Mouse (Mus musculus) thymus, postnatal 36 days (tissue): ENCODE results near the gene Ankrd11.

Experiments
- DNase-seq, 2 experiments: peaks; one replicate each; pipeline ENCODE4 v3.0.0; 2022; ENCODE audit warnings: mixed read lengths in 2 of 2

Ankrd11 gene

DNA sequence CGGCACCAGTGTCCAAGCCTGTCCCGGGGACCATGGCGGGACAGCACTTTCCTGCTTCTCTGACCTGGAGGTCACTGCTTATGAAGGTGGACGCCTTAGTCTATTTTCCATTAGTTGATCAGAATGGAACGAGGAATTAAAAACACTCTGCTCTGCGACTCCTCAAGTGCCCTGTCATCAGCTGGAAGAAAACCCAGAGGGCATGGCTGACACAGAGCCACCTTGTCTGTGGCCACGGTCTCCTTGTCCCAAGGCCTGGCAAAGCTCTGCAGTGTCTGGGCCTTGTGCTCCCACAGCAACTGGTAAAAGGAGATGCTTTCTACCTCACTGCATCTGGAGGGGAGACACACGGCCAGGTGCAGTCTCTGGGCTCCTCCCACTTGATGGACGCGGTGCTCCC is 158.4 kb downstream of the Ankrd11 start:
- DNase-seq, result no peak

DNA sequence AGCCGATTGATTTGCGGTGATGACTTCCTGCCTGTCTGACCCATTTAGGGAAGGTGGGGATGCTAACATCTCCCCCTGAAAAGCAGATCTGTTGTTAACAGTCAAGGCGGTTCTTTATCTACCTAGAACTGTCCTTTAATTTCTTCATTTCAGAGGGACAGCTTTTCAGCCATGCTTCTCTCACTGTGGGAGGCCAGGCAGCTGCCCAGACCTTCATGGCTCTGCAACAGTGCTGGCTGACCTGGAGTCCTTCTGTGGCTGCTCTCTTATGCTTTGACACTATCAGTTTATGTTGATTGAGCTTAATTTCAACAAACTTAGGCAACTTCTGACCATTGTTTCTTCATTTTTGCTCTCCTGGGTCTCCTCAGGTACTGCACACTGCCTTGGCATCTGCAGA is 161.8 kb downstream of the Ankrd11 start:
- DNase-seq, result no peak

DNA sequence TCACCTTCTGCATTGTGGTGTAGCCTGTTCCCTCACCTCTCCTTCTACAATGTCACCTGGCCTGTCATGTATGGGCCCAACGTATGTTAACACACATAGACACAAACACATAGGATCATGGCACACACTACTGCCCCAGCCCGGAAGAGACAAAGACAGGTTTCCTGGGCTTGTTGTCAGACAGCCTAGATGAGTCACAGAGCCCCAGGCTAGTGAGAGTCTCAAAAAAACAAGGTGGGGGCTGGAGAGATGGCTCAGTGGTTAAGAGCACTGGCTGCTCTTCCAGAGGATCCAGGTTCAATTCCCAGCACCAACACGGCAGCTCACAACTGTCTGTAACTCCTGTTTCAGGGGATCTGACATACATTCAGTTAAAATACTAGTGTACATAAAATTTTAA is 163.8 kb downstream of the Ankrd11 start:
- no peak for DNase-seq

- no peak for DNase-seq
These were observed 166.9 kb downstream of the Ankrd11 start for GRCm38 (mm10) chr8:122875186-122875585.

GRCm38 (mm10) chr8:122873171-122873570 is 168.9 kb downstream of the Ankrd11 start:
- DNase-seq, result peak in 1 of 2 experiments; percentile 49

- no peak for DNase-seq
These were observed 170.4 kb downstream of the Ankrd11 start for GRCm38 (mm10) chr8:122871663-122872062.

- DNase-seq, result peak; percentile 83 to 87
These were observed 171.7 kb downstream of the Ankrd11 start for GRCm38 (mm10) chr8:122870377-122870863.

DNA sequence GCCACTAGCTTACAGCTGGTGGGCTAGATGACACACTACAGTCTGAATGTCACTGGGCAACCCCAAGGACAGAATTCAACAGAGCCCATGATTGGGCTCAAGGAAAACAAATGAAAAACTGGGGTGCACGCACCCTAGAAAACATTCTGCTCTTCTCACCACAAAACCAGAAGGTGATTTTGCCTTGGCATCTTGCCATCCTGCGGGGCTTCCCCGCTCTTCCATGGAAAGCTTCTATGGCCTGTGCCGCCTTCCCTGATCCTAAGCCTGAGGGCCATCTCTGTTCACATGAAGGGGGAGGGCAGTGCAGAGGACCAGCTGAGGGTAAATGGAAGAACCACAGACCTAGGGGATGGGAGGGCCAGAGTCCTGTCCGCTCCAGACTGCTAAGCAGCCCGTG is 174.1 kb downstream of the Ankrd11 start:
- DNase-seq, result no peak

- DNase-seq, result no peak
These were observed 175.8 kb downstream of the Ankrd11 start for GRCm38 (mm10) chr8:122866231-122866630.

DNA sequence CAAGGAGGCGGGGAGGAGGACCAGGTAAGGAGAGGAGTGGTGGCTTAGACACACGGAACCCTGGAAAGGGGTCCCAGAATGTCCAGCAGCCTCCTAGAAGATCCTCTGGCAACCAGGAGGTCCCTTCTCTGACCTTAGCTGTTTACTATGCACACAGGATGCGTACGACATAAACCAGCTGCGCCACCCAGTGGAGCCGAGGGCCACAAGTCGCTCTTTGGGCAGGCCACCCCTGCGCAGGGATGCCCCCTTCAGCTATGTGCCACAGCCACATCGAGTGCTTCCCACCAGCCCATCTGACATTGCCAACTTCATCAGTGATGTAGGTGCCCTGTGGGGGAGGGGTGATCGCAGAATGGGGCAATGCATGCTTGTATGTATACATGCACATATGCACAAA is 176.6 kb downstream of the Ankrd11 start:
- peak; percentile 48 to 56 for DNase-seq

DNA sequence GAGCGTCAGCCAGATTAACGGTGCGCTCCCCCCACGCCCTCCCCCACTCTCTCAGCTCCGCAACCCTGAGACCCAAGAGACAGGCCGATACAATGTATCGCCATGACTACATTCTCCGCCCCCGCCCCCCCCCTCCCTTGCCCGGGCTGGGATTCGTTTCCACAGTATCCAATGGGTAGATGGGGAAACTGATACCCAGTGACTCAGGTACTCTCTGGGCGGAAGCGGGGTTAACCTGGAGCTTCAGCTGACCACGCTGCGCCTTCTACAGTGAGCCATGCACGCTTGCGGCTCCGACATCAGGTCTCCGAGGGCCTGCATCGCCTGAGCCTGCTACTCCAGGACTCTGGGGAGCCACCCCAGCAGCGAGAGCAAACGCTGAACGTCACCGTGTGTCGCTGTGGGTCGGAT is 177.4 kb downstream of the Ankrd11 start:
- DNase-seq, result no peak

DNA sequence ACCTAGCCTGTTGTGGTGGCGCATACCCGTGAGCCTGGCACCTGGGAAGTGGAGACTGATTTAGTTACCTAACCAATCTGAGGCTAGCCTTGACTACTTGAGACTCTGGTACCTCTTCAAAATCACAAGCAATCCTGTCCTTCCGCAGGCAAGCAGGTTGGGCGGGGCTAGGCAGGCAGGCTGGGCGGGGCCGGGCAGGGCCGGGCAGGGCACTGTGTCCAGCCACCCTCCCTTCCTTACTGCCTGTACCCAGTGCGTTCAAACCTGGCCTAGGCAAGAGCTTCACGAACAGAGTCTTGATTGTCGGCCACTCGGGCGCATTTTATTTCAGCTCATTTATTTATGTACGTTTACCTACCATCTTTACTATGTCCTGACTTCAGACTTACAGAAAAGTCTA is 182.2 kb downstream of the Ankrd11 start:
- no peak for DNase-seq

DNA sequence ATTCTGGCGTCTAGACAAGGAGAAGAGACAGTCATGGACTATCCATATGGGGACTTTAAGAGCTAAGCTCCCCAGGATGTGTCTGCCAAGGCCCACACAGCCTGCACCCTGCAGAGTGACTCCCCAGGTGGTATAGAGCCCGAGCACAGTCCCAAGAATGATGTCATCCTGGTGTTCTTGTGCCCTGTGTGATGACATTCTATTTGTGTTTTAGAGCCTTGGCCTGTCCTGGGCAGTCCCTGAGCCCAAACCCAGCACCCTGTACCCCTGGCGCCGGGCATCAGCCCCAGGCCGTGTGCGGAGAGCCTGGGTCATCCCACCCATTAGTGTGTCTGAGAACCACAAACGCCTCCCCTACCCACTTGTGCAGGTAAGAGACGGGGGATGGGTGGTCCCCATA is 185.8 kb downstream of the Ankrd11 start:
- DNase-seq, result no peak

DNA sequence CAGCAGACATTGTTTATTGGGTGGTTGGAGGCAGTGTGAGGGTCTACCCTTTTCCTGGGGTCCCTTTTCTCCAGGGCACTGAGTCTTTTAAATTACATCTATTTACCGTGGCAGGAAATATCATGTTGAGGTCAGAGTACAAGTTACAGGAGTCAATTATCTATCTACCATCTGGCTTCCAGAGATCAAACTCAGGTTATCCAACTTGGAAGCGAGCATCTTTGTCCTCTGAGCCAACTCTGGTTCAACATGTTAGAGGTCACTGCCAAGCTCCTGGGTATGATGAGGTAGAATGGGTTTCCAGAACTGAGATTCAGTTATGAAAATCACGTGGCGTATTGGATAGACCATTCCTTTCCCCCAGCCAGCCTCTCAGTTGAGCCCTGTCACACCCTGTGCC is 187.0 kb downstream of the Ankrd11 start:
- DNase-seq, result no peak

- no peak for DNase-seq
These were observed 187.7 kb downstream of the Ankrd11 start for GRCm38 (mm10) chr8:122854388-122854787.

GRCm38 (mm10) chr8:122853340-122853771 is 188.7 kb downstream of the Ankrd11 start:
- no peak for DNase-seq

DNA sequence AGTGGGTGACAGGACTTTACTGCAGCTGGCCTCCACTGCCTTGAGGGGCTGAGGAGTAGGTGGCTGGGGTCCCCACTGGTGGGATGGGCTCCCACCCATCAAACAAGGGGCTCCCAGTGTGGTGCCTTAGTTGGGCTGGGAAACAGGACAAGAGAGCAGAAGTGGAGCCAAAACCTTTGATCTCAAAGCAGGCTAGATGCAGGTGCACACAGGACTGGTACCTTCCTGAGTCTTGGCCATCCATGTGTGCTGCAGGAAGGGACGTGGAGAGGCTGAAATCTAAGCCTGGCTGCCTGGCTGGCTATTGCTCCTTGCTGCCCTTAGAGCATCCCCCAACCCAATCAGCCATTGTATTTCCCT is 189.6 kb downstream of the Ankrd11 start:
- no peak for DNase-seq

DNA sequence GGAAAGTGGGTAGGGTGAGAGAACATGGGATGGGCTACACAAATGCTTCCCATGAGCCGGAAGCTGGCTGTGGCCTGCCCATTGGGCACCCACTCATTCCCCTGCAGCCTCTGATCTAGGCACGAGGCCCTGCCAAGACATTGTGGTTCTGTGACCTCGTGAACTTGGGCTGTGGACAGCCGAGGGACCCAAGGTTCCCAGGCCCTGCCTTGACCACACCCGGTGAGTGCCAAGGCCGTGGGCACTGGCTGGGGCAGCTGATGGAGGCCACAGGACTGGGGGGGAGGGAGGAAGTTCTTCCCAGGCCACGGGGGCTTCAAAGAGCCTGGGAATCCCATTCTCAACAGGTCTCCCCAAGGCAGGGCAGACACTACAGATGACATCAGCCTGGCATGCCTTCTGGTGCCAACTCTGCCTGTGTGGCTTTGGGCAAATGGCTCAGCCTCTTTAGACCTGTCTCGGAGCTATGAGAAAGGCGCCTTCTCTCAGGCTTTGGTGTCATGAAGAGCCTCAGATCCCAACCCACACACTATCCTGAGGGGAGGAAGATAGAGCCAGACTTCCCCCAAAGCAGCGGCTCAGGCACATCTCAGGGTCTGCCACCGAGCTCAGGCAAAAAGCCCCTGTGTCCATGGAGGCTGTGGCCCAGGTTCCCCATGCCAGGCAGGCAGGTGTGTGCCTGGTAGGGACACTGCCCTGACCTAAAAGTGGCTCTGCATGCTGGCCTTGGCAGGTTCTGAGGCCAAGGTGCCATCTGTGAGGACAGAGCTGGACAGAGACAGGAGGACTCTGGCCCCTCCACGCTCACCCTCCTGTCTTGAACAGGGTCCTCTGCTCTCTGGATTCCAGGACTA is 190.2 kb downstream of the Ankrd11 start:
- DNase-seq, result no peak

GRCm38 (mm10) chr8:122850641-122851240 is 191.3 kb downstream of the Ankrd11 start:
- no peak for DNase-seq

DNA sequence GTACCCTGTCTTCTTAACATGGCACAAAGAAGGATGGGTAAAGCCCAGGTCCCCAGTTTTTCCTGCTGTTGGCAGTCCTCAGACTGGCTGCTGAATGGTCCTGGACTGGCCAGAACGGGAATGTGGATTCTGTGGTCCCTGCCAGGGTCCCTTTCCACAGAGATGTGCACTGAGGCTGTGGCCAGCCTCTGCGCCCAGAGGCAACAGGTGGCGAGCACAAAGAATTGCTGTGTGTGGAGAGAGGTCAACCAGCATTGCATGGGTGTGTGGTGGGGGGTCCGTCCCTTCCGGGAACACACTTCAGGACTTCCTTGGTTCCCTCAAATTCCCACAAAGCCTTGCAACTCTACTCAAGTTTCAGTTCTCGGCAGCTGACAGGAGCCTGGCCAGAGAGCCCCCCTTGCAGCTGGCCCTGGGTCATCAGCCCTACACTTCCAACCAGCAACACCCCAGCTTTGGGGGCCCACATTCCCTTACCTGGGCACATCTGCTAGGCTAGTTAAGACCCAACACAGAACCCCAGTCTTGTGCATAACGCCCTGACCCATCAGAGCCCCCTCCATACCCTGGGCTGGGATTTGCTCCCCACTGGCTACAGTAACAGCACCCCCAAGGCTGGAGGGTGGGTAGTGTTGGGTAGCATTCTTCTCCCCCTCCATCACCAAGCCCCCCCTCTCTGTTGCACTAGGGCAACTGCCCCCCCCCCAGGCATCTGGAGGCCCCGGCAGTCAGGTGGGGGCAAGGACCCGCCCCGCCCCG is 192.7 kb downstream of the Ankrd11 start:
- no peak for DNase-seq

DNA sequence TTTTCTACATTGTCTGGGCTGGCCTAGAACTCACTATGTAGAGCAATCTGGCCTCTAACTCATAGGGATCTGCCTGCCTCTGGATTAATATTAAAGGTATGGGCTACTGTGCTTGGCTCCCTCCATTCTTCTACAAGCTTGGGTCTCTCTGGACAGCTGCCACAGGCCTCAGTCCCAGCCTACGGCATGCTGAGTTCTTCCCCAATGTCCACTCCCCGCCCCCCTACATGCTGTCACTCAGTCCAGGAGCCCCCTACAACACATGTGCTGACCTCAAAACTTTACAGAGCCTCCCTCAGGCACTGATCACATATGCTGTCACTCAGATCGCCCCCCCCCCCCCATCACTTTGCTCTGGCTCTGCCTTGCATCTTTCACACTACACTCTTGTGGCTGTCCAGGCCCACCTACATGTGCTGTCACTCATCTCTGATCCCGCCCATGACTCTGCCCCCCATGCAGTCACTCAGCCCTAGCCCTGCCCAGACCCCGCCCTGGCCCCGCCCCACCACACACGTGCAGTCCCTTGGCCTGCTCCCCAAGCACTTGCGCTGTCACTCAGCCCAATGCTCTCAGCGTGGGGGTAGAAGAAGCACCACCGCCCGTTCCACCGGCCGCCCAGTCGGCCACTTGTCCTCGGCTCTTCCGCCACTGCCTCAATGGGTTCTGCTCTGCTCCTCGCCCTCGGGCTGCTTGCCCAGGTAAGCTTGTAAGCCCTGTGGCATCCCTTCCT is 194.1 kb downstream of the Ankrd11 start, which contains the start of gene Cdh15:
Gene Cdh15 (plus strand): TSS at position 138 of the 733 bp plus-strand sequence.
- DNase-seq, result peak; percentile 30 to 55

GRCm38 (mm10) chr8:122845662-122846061 is 196.4 kb downstream of the Ankrd11 start:
- no peak for DNase-seq

GRCm38 (mm10) chr8:122844161-122844560 is 197.9 kb downstream of the Ankrd11 start:
- DNase-seq, result no peak
